Mouse (Mus musculus) megakaryocyte, adult 5-6 weeks (primary cell): ENCODE measurements around the gene Gm4922. TPM values are rescaled to one million over a fixed set of nuclear protein-coding genes. Genes with fewer than 3 reads are reported as not detected.

Source experiments
- ATAC-seq: 2 replicates; pipeline ENCODE4 v1.8.0; 2016; ENCODE audit warnings: mild to moderate bottlenecking, inconsistent platforms; ENCODE audit not compliant: poor library complexity, severe bottlenecking
- total RNA-seq, 2 experiments: library from RNA; stranded (forward) in 1 of 2; stranded (reverse) in 1 of 2; fragments of 153-499, 151-499 nt in 1 of 2; fragments of 221-1000, 200-1000 nt in 1 of 2; gene quantifications; 2 replicates each; pipeline versions ENCODE4 v1.2.3 to v1.2.4; 2015 to 2017

The Gm4922 gene
- total RNA-seq (2015) (not detected in 2 replicates), total RNA-seq (2017) (not detected in 2 replicates)

- ATAC-seq = no peak
Observed at GRCm38 (mm10) chr10:18786693-18787092, at the start of gene Gm4922. Gene Gm4922, minus strand, starts transcription at chr10:18786793.

- peak; percentile 67 for ATAC-seq
Observed at GRCm38 (mm10) chr10:18835684-18836479, 49.3 kb upstream of the Gm4922 start.

GRCm38 (mm10) chr10:18834389-18834788 is 47.8 kb upstream of the Gm4922 start:
- ATAC-seq = no peak

- ATAC-seq = peak; percentile 35
Observed at GRCm38 (mm10) chr10:18831823-18832222, 45.2 kb upstream of the Gm4922 start.

- ATAC-seq = no peak
Observed at GRCm38 (mm10) chr10:18830359-18830758, 43.8 kb upstream of the Gm4922 start.

- no peak for ATAC-seq
Observed at GRCm38 (mm10) chr10:18827936-18828335, 41.3 kb upstream of the Gm4922 start.

- ATAC-seq = peak; percentile 78
Observed at GRCm38 (mm10) chr10:18826107-18826506, 39.5 kb upstream of the Gm4922 start.

- no peak for ATAC-seq
Observed at GRCm38 (mm10) chr10:18825143-18825542, 38.5 kb upstream of the Gm4922 start.

- no peak for ATAC-seq
Observed at GRCm38 (mm10) chr10:18816560-18816959, 30.0 kb upstream of the Gm4922 start.

- no peak for ATAC-seq
Observed at GRCm38 (mm10) chr10:18811751-18812150, 25.2 kb upstream of the Gm4922 start.

- no peak for ATAC-seq
Observed at GRCm38 (mm10) chr10:18790063-18790462, 3.5 kb upstream of the Gm4922 start.

GRCm38 (mm10) chr10:18788601-18789000 is 2.0 kb upstream of the Gm4922 start:
- ATAC-seq = no peak

- ATAC-seq = no peak
Observed at GRCm38 (mm10) chr10:18777546-18777945, 9.0 kb downstream of the Gm4922 start.

- no peak for ATAC-seq
Observed at GRCm38 (mm10) chr10:18772537-18773179, 13.9 kb downstream of the Gm4922 start.

- ATAC-seq = no peak
Observed at GRCm38 (mm10) chr10:18769909-18770308, 16.7 kb downstream of the Gm4922 start.

- ATAC-seq = no peak
Observed at GRCm38 (mm10) chr10:18760241-18760640, 26.4 kb downstream of the Gm4922 start.

GRCm38 (mm10) chr10:18750057-18750456 is 36.5 kb downstream of the Gm4922 start:
- no peak for ATAC-seq

GRCm38 (mm10) chr10:18743286-18744142 is 43.1 kb downstream of the Gm4922 start, which contains the start of gene Arfgef3:
Gene Arfgef3, minus strand, starts transcription at chr10:18743949.
- peak; percentile 68 for ATAC-seq

- no peak for ATAC-seq
Observed at GRCm38 (mm10) chr10:18742086-18742485, 44.5 kb downstream of the Gm4922 start.

- ATAC-seq = no peak
Observed at GRCm38 (mm10) chr10:18741024-18741423, 45.6 kb downstream of the Gm4922 start.
